In genomic region chr15:87544401-87545129, GRCm38 (mm10) we compare ENCODE assay signal across 8 mouse cellular contexts. TPM values are rescaled to one million over a fixed set of nuclear protein-coding genes. Genes with fewer than 3 reads are reported as not detected.
A peak's percentile ranks its signal among the peaks of the same experiment; 100 is the strongest.
DNase-seq lines count a peak whose midpoint lies in the region; ATAC-seq lines count a peak whose summit lies in the region.

No protein-coding gene starts in this region.

- H3K4me3 ChIP-seq in midbrain, embryonic 13.5 days (replicated peaks): peak overlapping the region; percentile 85

- intact Hi-C loops in left cerebral cortex, postnatal 25 days (cut with DNase I): loop anchor here (2.0 to 5.0 kb wide), 3 partner anchors 80 to 1292 kb away; no protein-coding TSS in a partner anchor

- peak; percentile 58 to 59 for DNase-seq in left cerebral cortex, postnatal 25 days (ENCODE audit: low spot score in 2 of 2)
- no peak for DNase-seq in left cerebral cortex, adult 9 months (ENCODE audit: low spot score in 2 of 2)
- DNase-seq in cerebellum, adult 9-10 months: peak; percentile 50
- DNase-seq in forelimb bud, embryonic 11.5 days (ENCODE audit: low read depth, low spot score): peak; percentile 65
- DNase-seq in kidney, postnatal 4 days: peak; percentile 75 to 80
- DNase-seq in urinary bladder, postnatal 36 days (ENCODE audit: low spot score in 2 of 2): peak; percentile 27 to 28

- peaks cover 19% of the 10 kb centered on the region; the same call in 1 of the 2 replicates for H3K27me3 ChIP-seq in midbrain, embryonic 13.5 days

- peak; percentile 66 for ATAC-seq in midbrain, embryonic 13.5 days
- no peak for ATAC-seq in monocyte, adult 5-6 weeks (replicated peaks; ENCODE audit: insufficient number of reproducible peaks, low FRiP score, low TSS enrichment, poor library complexity, severe bottlenecking)

- H3K36me3 ChIP-seq in midbrain, embryonic 13.5 days: no peaks in the 10 kb centered on the region

- H3K9me3 ChIP-seq in midbrain, embryonic 13.5 days: no peaks in the 10 kb centered on the region

- H3K4me1 ChIP-seq in midbrain, embryonic 13.5 days (replicated peaks): peaks cover 49% of the 10 kb centered on the region

- H3K9ac ChIP-seq in midbrain, embryonic 13.5 days (replicated peaks): peak overlapping the region; percentile 83

- WGBS in midbrain, embryonic 13.5 days: under 1% methylated on average over 83 of the region's 84 CpGs

- H3K27ac ChIP-seq in midbrain, embryonic 13.5 days: peak overlapping the region; percentile 82

- peak overlapping the region; percentile 75 for H3K4me2 ChIP-seq in midbrain, embryonic 13.5 days (replicated peaks)

RNA-seq across cellular contexts. Expression of gene Fam19a5, which starts 0.5 kb away (rescaled TPM):
- 100 to 1,000 TPM; 121 to 123 TPM for total RNA-seq in left cerebral cortex, postnatal 25 days (2021)
- polyA plus RNA-seq in midbrain, embryonic 13.5 days (2015; fragmentation: Nextera tagmentation; extraction: Ambion mirVana): 13.1 and 14.8 TPM in 2 replicates
- not detected in 3 replicates for total RNA-seq in monocyte, adult 5-6 weeks (2017)

Comparison
In these comparisons a context has a peak if more than half of its experiments do, and no peak if none do; other contexts are left out.
1. DNase-seq: peak in left cerebral cortex, postnatal 25 days (2 of 2), cerebellum, adult 9-10 months (single experiment), forelimb bud, embryonic 11.5 days (single experiment), kidney, postnatal 4 days (2 of 2) and urinary bladder, postnatal 36 days (2 of 2); none in left cerebral cortex, adult 9 months (0 of 2).
2. RNA of gene Fam19a5, which starts 0.5 kb away (total RNA-seq): 121 to 123 TPM in left cerebral cortex, postnatal 25 days; not detected in monocyte, adult 5-6 weeks; every median in the first group is over 100 times any median in the second.